Mouse (Mus musculus) lung, postnatal 0 days (tissue): ENCODE measurements around the gene R3hdm4.

ENCODE experiments used
- CTCF ChIP-seq: IDR thresholded peaks from 2 replicates; pipeline ENCODE4 v1.5.1; 2016; ENCODE audit warnings: antibody characterized with exemption, mild to moderate bottlenecking
- EP300 ChIP-seq: IDR thresholded peaks from 2 replicates; pipeline ENCODE4 v1.6.1; 2016; ENCODE audit warnings: antibody characterized with exemption, mild to moderate bottlenecking, control low read depth

- TF ChIP-seq CTCF (no peak), EP300 (no peak)
These were observed 6.7 kb downstream of the R3hdm4 start for GRCm38 (mm10) chr10:79914131-79914947.
